Mouse (Mus musculus) myocyte (in vitro differentiated cells): ENCODE data around the gene Dhx30. TPM values are rescaled to one million over a fixed set of nuclear protein-coding genes. Genes with fewer than 3 reads are reported as not detected.

ENCODE experiments used
- H3K27me3 ChIP-seq: one replicate; pipeline ENCODE4 v1.6.1; 2011; ENCODE audit not compliant: control insufficient read depth, insufficient read depth, insufficient read length
- H3K36me3 ChIP-seq: one replicate; pipeline ENCODE4 v1.6.1; 2011; ENCODE audit not compliant: control insufficient read depth, insufficient read depth
- H3K4me2 ChIP-seq: one replicate; pipeline ENCODE4 v1.6.1; 2011; ENCODE audit warnings: low read depth, control low read depth
- H3K4me3 ChIP-seq: one replicate; pipeline ENCODE4 v1.5.1; 2011; ENCODE audit warnings: mild to moderate bottlenecking, control low read depth, moderate library complexity
- H3K79me2 ChIP-seq: one replicate; pipeline ENCODE4 v1.6.1; 2011; ENCODE audit not compliant: control insufficient read depth, insufficient read depth
- H3ac ChIP-seq: one replicate; pipeline ENCODE4 v1.6.1; 2011; ENCODE audit not compliant: control insufficient read depth, insufficient read length
- CEBPB ChIP-seq: IDR thresholded peaks from 2 replicates; pipeline ENCODE4 v1.6.1; 2011; ENCODE audit warnings: mild to moderate bottlenecking, moderate library complexity; ENCODE audit not compliant: poor library complexity, insufficient read depth, severe bottlenecking
- E2F4 ChIP-seq: IDR thresholded peaks from one replicate; pipeline ENCODE4 v1.6.1; 2011; ENCODE audit warnings: mild to moderate bottlenecking, control low read depth, moderate library complexity; ENCODE audit not compliant: insufficient read depth
- MAX ChIP-seq: IDR thresholded peaks from one replicate; pipeline ENCODE4 v1.6.1; 2011; ENCODE audit warnings: low read depth, mild to moderate bottlenecking, control low read depth
- MYOD1 ChIP-seq, 3 experiments: IDR thresholded peaks; one replicate each; pipeline ENCODE4 v1.6.1; 2011; ENCODE audit warnings: control low read depth in 2 of 3, low read depth in 2 of 3, mild to moderate bottlenecking in 2 of 3, moderate library complexity in 1 of 3; ENCODE audit not compliant: insufficient read length in 2 of 3, control insufficient read depth in 1 of 3
- MYOG ChIP-seq, 3 experiments: IDR thresholded peaks; one replicate each; pipeline ENCODE4 v1.6.1; 2011; ENCODE audit warnings: control low read depth in 2 of 3, low read depth in 2 of 3, mild to moderate bottlenecking in 2 of 3; ENCODE audit not compliant: insufficient read length in 2 of 3, control insufficient read depth in 1 of 3, insufficient read depth in 1 of 3
- POLR2A ChIP-seq: IDR thresholded peaks from one replicate; pipeline ENCODE4 v1.6.1; 2011; ENCODE audit warnings: low read depth, mild to moderate bottlenecking, control low read depth, moderate library complexity; ENCODE audit not compliant: insufficient read length
- POLR2AphosphoS2 ChIP-seq: IDR thresholded peaks from one replicate; pipeline ENCODE4 v1.6.1; 2011; ENCODE audit warnings: low read depth, control low read depth; ENCODE audit not compliant: insufficient read length
- REST ChIP-seq: IDR thresholded peaks from one replicate; pipeline ENCODE4 v1.6.1; 2011; ENCODE audit warnings: mild to moderate bottlenecking, control low read depth, moderate library complexity; ENCODE audit not compliant: insufficient read depth, insufficient read length
- SRF ChIP-seq: IDR thresholded peaks from one replicate; pipeline ENCODE4 v1.6.1; 2011; ENCODE audit warnings: low read depth; ENCODE audit not compliant: control insufficient read depth, insufficient read length
- TCF12 ChIP-seq: IDR thresholded peaks from one replicate; pipeline ENCODE4 v1.6.1; 2011; ENCODE audit warnings: mild to moderate bottlenecking, control low read depth; ENCODE audit not compliant: poor library complexity, insufficient read depth, severe bottlenecking
- TCF3 ChIP-seq: IDR thresholded peaks from one replicate; pipeline ENCODE4 v1.6.1; 2011; ENCODE audit warnings: low read depth, control low read depth; ENCODE audit not compliant: insufficient read length
- USF1 ChIP-seq: IDR thresholded peaks from one replicate; pipeline ENCODE4 v1.6.1; 2011; ENCODE audit warnings: low read depth, mild to moderate bottlenecking, control low read depth, moderate library complexity
- polyA plus RNA-seq: library from polyadenylated mRNA; unstranded; fragments of >200 nt; fragmentation: generic; extraction: Trizol; gene quantifications from one replicate; pipeline ENCODE4 v1.2.1, GENCODE M21; 2012; ENCODE audit warnings: missing spikeins

Gene Dhx30
- polyA plus RNA-seq, 1 experiment = 79.1 TPM

GRCm38 (mm10) chr9:110071843-110072242 lies 45.8 kb downstream of the Dhx30 start:
- no peak overlapping the region for H3K4me3 ChIP-seq
- H3K27me3 ChIP-seq = no peaks in the 10 kb centered on the region
- no peaks in the 10 kb centered on the region for H3K79me2 ChIP-seq
- no peak overlapping the region for H3ac ChIP-seq
- peak; percentile 50 for TF ChIP-seq SRF
- no peak for TF ChIP-seq E2F4
- TF ChIP-seq MYOG (IDR thresholded peaks at IDR 0.05; ENCODE audit: control insufficient read depth in 1 of 3, insufficient read depth in 1 of 3, insufficient read length in 2 of 3, low read depth in 2 of 3) = peak in 1 of 3 experiments; percentile 47
- TF ChIP-seq TCF3 = no peak
- no peak for TF ChIP-seq USF1
- TF ChIP-seq REST = no peak
- TF ChIP-seq MYOD1 (IDR thresholded peaks at IDR 0.05; ENCODE audit: control insufficient read depth in 1 of 3, insufficient read length in 2 of 3, low read depth in 2 of 3) = peak in 1 of 3 experiments; percentile 4
- no peak for TF ChIP-seq CEBPB
- TF ChIP-seq POLR2A = no peak
- no peak for TF ChIP-seq TCF12
- no peak for TF ChIP-seq MAX
- no peak for TF ChIP-seq POLR2AphosphoS2
- no peak overlapping the region for H3K4me2 ChIP-seq
- H3K36me3 ChIP-seq = peaks cover 75% of the 10 kb centered on the region

- H3K79me2 ChIP-seq = no peaks in the 10 kb centered on the region
- H3ac ChIP-seq = no peak overlapping the region
- TF ChIP-seq E2F4 (no peak), MAX (no peak), MYOD1 (IDR thresholded peaks at IDR 0.05; ENCODE audit: control insufficient read depth in 1 of 3, insufficient read length in 2 of 3, low read depth in 2 of 3) (no peak), SRF (no peak)
- no peaks in the 10 kb centered on the region for H3K27me3 ChIP-seq
- no peak overlapping the region for H3K4me2 ChIP-seq
- H3K4me3 ChIP-seq = no peak overlapping the region
- peaks cover 75% of the 10 kb centered on the region for H3K36me3 ChIP-seq
Measured at GRCm38 (mm10) chr9:110071011-110071410, 46.6 kb downstream of the Dhx30 start.

GRCm38 (mm10) chr9:110070358-110070757 lies 47.3 kb downstream of the Dhx30 start:
- TF ChIP-seq REST (no peak), MYOD1 (IDR thresholded peaks at IDR 0.05; ENCODE audit: control insufficient read depth in 1 of 3, insufficient read length in 2 of 3, low read depth in 2 of 3) (no peak), POLR2AphosphoS2 (peak; percentile 28), USF1 (no peak), POLR2A (no peak), E2F4 (no peak)
- H3K27me3 ChIP-seq = no peaks in the 10 kb centered on the region
- no peak overlapping the region for H3ac ChIP-seq
- H3K36me3 ChIP-seq = peaks cover 78% of the 10 kb centered on the region
- no peak overlapping the region for H3K4me3 ChIP-seq
- H3K79me2 ChIP-seq = no peaks in the 10 kb centered on the region
- H3K4me2 ChIP-seq = no peak overlapping the region

GRCm38 (mm10) chr9:110068745-110069144 lies 48.9 kb downstream of the Dhx30 start:
- H3K79me2 ChIP-seq = no peaks in the 10 kb centered on the region
- H3K4me2 ChIP-seq = no peak overlapping the region
- no peaks in the 10 kb centered on the region for H3K27me3 ChIP-seq
- no peak overlapping the region for H3ac ChIP-seq
- TF ChIP-seq E2F4 = no peak
- no peak for TF ChIP-seq POLR2A
- TF ChIP-seq MYOG (IDR thresholded peaks at IDR 0.05; ENCODE audit: control insufficient read depth in 1 of 3, insufficient read depth in 1 of 3, insufficient read length in 2 of 3, low read depth in 2 of 3) = no peak
- no peak for TF ChIP-seq USF1
- H3K4me3 ChIP-seq = no peak overlapping the region
- peaks cover 68% of the 10 kb centered on the region for H3K36me3 ChIP-seq

- H3K36me3 ChIP-seq = peaks cover 47% of the 10 kb centered on the region
- TF ChIP-seq REST (no peak), POLR2AphosphoS2 (no peak), USF1 (no peak)
Measured at GRCm38 (mm10) chr9:110064641-110065040, 53.0 kb downstream of the Dhx30 start.

GRCm38 (mm10) chr9:110062861-110063260 lies 54.8 kb downstream of the Dhx30 start:
- Histone ChIP-seq H3K4me2 (no peak overlapping the region), H3K36me3 (peaks cover 30% of the 10 kb centered on the region), H3K27me3 (no peaks in the 10 kb centered on the region), H3ac (no peak overlapping the region), H3K79me2 (no peaks in the 10 kb centered on the region), H3K4me3 (no peak overlapping the region)
- TF ChIP-seq MYOG (IDR thresholded peaks at IDR 0.05; ENCODE audit: control insufficient read depth in 1 of 3, insufficient read depth in 1 of 3, insufficient read length in 2 of 3, low read depth in 2 of 3) (no peak), USF1 (no peak), TCF12 (no peak), MAX (no peak), MYOD1 (IDR thresholded peaks at IDR 0.05; ENCODE audit: control insufficient read depth in 1 of 3, insufficient read length in 2 of 3, low read depth in 2 of 3) (no peak), CEBPB (no peak), SRF (no peak), E2F4 (no peak)

More at GRCm38 (mm10) chr9:110064641-110065040, 53.0 kb downstream of the Dhx30 start:
- Histone ChIP-seq H3K4me3 (no peak overlapping the region), H3K79me2 (no peaks in the 10 kb centered on the region), H3ac (no peak overlapping the region), H3K4me2 (no peak overlapping the region), H3K27me3 (no peaks in the 10 kb centered on the region)
